Mouse (Mus musculus): Measurements from ENCODE around the gene Ccl4.

DNA sequence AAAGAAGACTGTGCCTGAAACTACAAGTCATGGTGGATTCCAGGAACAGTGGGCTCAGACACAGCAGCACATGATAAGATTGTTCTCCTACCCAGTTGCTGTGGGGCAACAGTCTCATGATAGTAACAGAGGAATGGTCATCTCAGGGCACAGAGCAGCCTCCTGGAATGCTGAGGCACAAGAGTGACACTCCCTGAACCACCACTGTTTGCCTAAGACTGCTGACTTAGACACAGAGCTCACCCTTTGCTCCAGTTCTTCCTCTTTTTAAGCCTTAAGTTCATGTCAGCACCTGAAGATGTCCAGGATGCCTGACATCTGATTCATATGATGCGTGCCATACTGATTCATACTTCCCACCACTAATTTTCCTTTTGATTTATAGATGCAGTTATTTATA lies 45.8 kb upstream of the Ccl4 start:
- TF ChIP-seq CTCF (IDR thresholded peaks at IDR 0.05; ENCODE audit: insufficient read depth, low read depth, low read length) (no peak), POLR2A (IDR thresholded peaks at IDR 0.05; ENCODE audit: insufficient read depth, low read depth, low read length) (no peak)
